Mouse (Mus musculus): Measurements from ENCODE around the gene Cpne4.

The Cpne4 gene

GRCm38 (mm10) chr9:104693145-104693544, 146.1 kb downstream of the Cpne4 start:
- no peak for DNase-seq

- DNase-seq: no peak
Measured at GRCm38 (mm10) chr9:104710831-104711230, 163.7 kb downstream of the Cpne4 start.

GRCm38 (mm10) chr9:104725311-104725710, 178.2 kb downstream of the Cpne4 start:
- no peak for DNase-seq

GRCm38 (mm10) chr9:104742661-104743380, 195.7 kb downstream of the Cpne4 start:
- DNase-seq: no peak

GRCm38 (mm10) chr9:104755519-104755918, 208.4 kb downstream of the Cpne4 start:
- peak; percentile 15 for DNase-seq

GRCm38 (mm10) chr9:104760031-104760430, 212.9 kb downstream of the Cpne4 start:
- DNase-seq: no peak

GRCm38 (mm10) chr9:104776198-104776815, 229.2 kb downstream of the Cpne4 start:
- DNase-seq: no peak

- no peak for DNase-seq
Measured at GRCm38 (mm10) chr9:104777135-104777534, 230.0 kb downstream of the Cpne4 start.

- no peak for DNase-seq
Measured at GRCm38 (mm10) chr9:104777780-104778179, 230.7 kb downstream of the Cpne4 start.

- no peak for DNase-seq
Measured at GRCm38 (mm10) chr9:104796601-104797000, 249.5 kb downstream of the Cpne4 start.

GRCm38 (mm10) chr9:104804776-104805175, 257.7 kb downstream of the Cpne4 start:
- no peak for DNase-seq

- DNase-seq: no peak
Measured at GRCm38 (mm10) chr9:104814681-104815080, 267.6 kb downstream of the Cpne4 start.

GRCm38 (mm10) chr9:104828646-104829045, 281.6 kb downstream of the Cpne4 start:
- no peak for DNase-seq

- DNase-seq: no peak
Measured at GRCm38 (mm10) chr9:104832934-104833539, 286.0 kb downstream of the Cpne4 start.

- DNase-seq: no peak
Measured at GRCm38 (mm10) chr9:104837931-104838330, 290.8 kb downstream of the Cpne4 start.

- no peak for DNase-seq
Measured at GRCm38 (mm10) chr9:104841278-104841677, 294.2 kb downstream of the Cpne4 start.

GRCm38 (mm10) chr9:104845226-104845930, 298.3 kb downstream of the Cpne4 start:
- DNase-seq: no peak

- DNase-seq: no peak
Measured at GRCm38 (mm10) chr9:104853701-104854100, 306.6 kb downstream of the Cpne4 start.

- DNase-seq: no peak
Measured at GRCm38 (mm10) chr9:104854245-104854921, 307.3 kb downstream of the Cpne4 start.

GRCm38 (mm10) chr9:104865830-104866229, 318.7 kb downstream of the Cpne4 start:
- DNase-seq: no peak

GRCm38 (mm10) chr9:104872586-104872985, 325.5 kb downstream of the Cpne4 start:
- no peak for DNase-seq

- DNase-seq: no peak
Measured at GRCm38 (mm10) chr9:104874157-104874556, 327.1 kb downstream of the Cpne4 start.

GRCm38 (mm10) chr9:104877014-104877413, 329.9 kb downstream of the Cpne4 start:
- DNase-seq: no peak
